Mouse (Mus musculus) hindbrain, embryonic 11.5 days (tissue): ENCODE data around the gene Slc39a8. TPM values are rescaled to one million over a fixed set of nuclear protein-coding genes. Genes with fewer than 3 reads are reported as not detected.

Source experiments
- ATAC-seq: fragments of 200-750 bp; cut with Nextera tagmentation; 2 replicates; pipeline ENCODE4 v1.8.0; 2017; ENCODE audit warnings: mild to moderate bottlenecking, moderate TSS enrichment, moderate library complexity; ENCODE audit not compliant: low FRiP score
- DNase-seq: peaks from one replicate; pipeline ENCODE4 v3.0.0-alpha.2; 2015; ENCODE audit warnings: low spot score
- H3K27ac ChIP-seq: fragments of 300-500 bp; sonication (generic); 2 replicates; pipeline ENCODE4 v1.5.1; 2014; ENCODE audit warnings: mild to moderate bottlenecking, low read depth, low read length
- H3K27me3 ChIP-seq: fragments of 300-500 bp; sonication (generic); 2 replicates; pipeline ENCODE4 v1.6.1; 2014; ENCODE audit warnings: mild to moderate bottlenecking, low read length, moderate library complexity, mixed read lengths; ENCODE audit not compliant: control insufficient read depth, insufficient read depth
- H3K36me3 ChIP-seq: fragments of 300-500 bp; sonication (generic); 2 replicates; pipeline ENCODE4 v1.6.1; 2014; ENCODE audit warnings: mild to moderate bottlenecking, low read length, moderate library complexity, mixed read lengths; ENCODE audit not compliant: control insufficient read depth, insufficient read depth
- H3K4me1 ChIP-seq: fragments of 300-500 bp; sonication (generic); replicated peaks from 2 replicates; pipeline ENCODE4 v1.6.1; 2014; ENCODE audit warnings: low read length, mixed read lengths; ENCODE audit not compliant: control insufficient read depth, insufficient read depth
- H3K4me2 ChIP-seq: fragments of 300-500 bp; sonication (generic); replicated peaks from 2 replicates; pipeline ENCODE4 v1.6.1; 2014; ENCODE audit warnings: mild to moderate bottlenecking, low read depth, low read length
- H3K4me3 ChIP-seq: fragments of 300-500 bp; sonication (generic); 2 replicates; pipeline ENCODE4 v1.5.1; 2014; ENCODE audit warnings: low read depth, low read length
- H3K9ac ChIP-seq: fragments of 300-500 bp; sonication (generic); 2 replicates; pipeline ENCODE4 v1.6.1; 2014; ENCODE audit warnings: low read depth, low read length
- H3K9me3 ChIP-seq: fragments of 300-500 bp; sonication (generic); 2 replicates; pipeline ENCODE4 v1.6.1; 2016; ENCODE audit warnings: low read length; ENCODE audit not compliant: control insufficient read depth
- WGBS: fragments of 180-500 bp; shearing (Covaris S2); extraction: QIAGEN DNeasy Blood & Tissue Kit; methylation state at CpG from one replicate; pipeline ENCODE4 v1.1.7; 2014; 5-methylcytosine and 5-hydroxymethylcytosine counted together
- polyA plus RNA-seq: library from polyadenylated mRNA; unstranded; fragments of >200 nt; fragmentation: Nextera tagmentation; extraction: Ambion mirVana; gene quantifications from 2 replicates; pipeline ENCODE4 v1.2.1, GENCODE M21; 2014

Gene Slc39a8
- polyA plus RNA-seq, 1 experiment from 2014 or later: 23.3 TPM

GRCm38 (mm10) chr3:135824436-135824835 is 643 bp upstream of the Slc39a8 start:
- H3K27ac ChIP-seq: no peak overlapping the region
- H3K4me2 ChIP-seq: no peak overlapping the region

GRCm38 (mm10) chr3:135825754-135826683 is 940 bp downstream of the Slc39a8 start:
- Histone ChIP-seq H3K9ac (peak overlapping the region; percentile 72), H3K4me3 (peak overlapping the region; percentile 53), H3K36me3 (no peaks in the 10 kb centered on the region), H3K4me1 (0 out of 2 replicates have a peak, but pooled peaks cover 3% of the 10 kb centered on the region), H3K27ac (peak overlapping the region; percentile 48; the same call in 1 of the 2 replicates), H3K4me2 (peak overlapping the region; percentile 91), H3K27me3 (no peaks in the 10 kb centered on the region), H3K9me3 (no peaks in the 10 kb centered on the region)
- DNase-seq (peak; percentile 69), ATAC-seq (peak; percentile 83)
- under 1% methylated on average over 57 of the region's 57 CpGs for WGBS

More at GRCm38 (mm10) chr3:135824436-135824835, 643 bp upstream of the Slc39a8 start:
- Histone ChIP-seq H3K4me1 (0 out of 2 replicates have a peak, but pooled peaks cover 3% of the 10 kb centered on the region), H3K4me3 (no peak overlapping the region), H3K9ac (no peak overlapping the region), H3K27me3 (no peaks in the 10 kb centered on the region), H3K9me3 (no peaks in the 10 kb centered on the region), H3K36me3 (no peaks in the 10 kb centered on the region)
- no peak for DNase-seq
- 24% methylated on average over 3 of the region's 4 CpGs for WGBS
- ATAC-seq: no peak

GRCm38 (mm10) chr3:135826684-135827249 is 1.7 kb downstream of the Slc39a8 start:
- no peaks in the 10 kb centered on the region for H3K9me3 ChIP-seq
- peak overlapping the region; percentile 91 for H3K4me2 ChIP-seq
- peak overlapping the region; percentile 53 for H3K4me3 ChIP-seq
- DNase-seq: peak; percentile 8
- peak overlapping the region; percentile 72 for H3K9ac ChIP-seq
- no peak for ATAC-seq
- H3K27me3 ChIP-seq: no peaks in the 10 kb centered on the region
- 0 out of 2 replicates have a peak, but pooled peaks cover 3% of the 10 kb centered on the region for H3K4me1 ChIP-seq
- no peaks in the 10 kb centered on the region for H3K36me3 ChIP-seq
- WGBS: 22% methylated on average over 12 of the region's 12 CpGs
- H3K27ac ChIP-seq: peak overlapping the region; percentile 48; the same call in 1 of the 2 replicates

DNA sequence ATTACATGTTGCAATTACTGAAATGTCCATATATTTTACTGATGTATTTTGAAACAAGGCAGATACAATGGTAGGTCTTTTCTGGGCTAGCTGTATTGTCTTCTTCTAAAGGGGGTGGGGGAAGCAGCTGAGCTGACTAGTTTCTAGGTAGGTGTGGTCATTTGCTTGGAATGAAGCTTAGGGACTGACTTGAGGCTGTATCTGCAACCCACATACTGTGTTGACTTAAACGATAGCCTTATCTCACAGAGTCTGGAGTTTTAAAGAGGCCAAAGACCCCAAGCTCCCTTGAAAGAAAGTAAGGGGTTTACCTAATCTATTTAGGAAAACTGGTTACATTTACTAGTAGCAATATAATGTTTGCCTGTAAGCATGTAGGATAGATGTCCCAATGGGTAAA is 2.9 kb downstream of the Slc39a8 start:
- H3K9me3 ChIP-seq: no peaks in the 10 kb centered on the region
- no peak overlapping the region for H3K4me3 ChIP-seq
- H3K9ac ChIP-seq: no peak overlapping the region
- H3K4me2 ChIP-seq: no peak overlapping the region
- H3K27me3 ChIP-seq: no peaks in the 10 kb centered on the region
- ATAC-seq (no peak), DNase-seq (no peak)
- 0 out of 2 replicates have a peak, but pooled peaks cover 3% of the 10 kb centered on the region for H3K4me1 ChIP-seq
- no peaks in the 10 kb centered on the region for H3K36me3 ChIP-seq
- no peak overlapping the region for H3K27ac ChIP-seq
- WGBS: 67% methylated on average over 1 of the region's 1 CpGs

- WGBS: 95% methylated on average over 2 of the region's 2 CpGs
- no peak overlapping the region for H3K9ac ChIP-seq
- H3K36me3 ChIP-seq: no peaks in the 10 kb centered on the region
- DNase-seq: no peak
- H3K4me3 ChIP-seq: no peak overlapping the region
- no peaks in the 10 kb centered on the region for H3K27me3 ChIP-seq
- H3K4me1 ChIP-seq: no peaks in the 10 kb centered on the region
- H3K9me3 ChIP-seq: no peaks in the 10 kb centered on the region
- no peak for ATAC-seq
- H3K4me2 ChIP-seq: no peak overlapping the region
- no peak overlapping the region for H3K27ac ChIP-seq
Measured at GRCm38 (mm10) chr3:135832496-135832895, 7.4 kb downstream of the Slc39a8 start.

GRCm38 (mm10) chr3:135832907-135833306 is 7.8 kb downstream of the Slc39a8 start:
- Histone ChIP-seq H3K4me1 (no peaks in the 10 kb centered on the region), H3K4me2 (no peak overlapping the region), H3K27me3 (no peaks in the 10 kb centered on the region), H3K4me3 (no peak overlapping the region), H3K9ac (no peak overlapping the region), H3K9me3 (no peaks in the 10 kb centered on the region), H3K27ac (no peak overlapping the region), H3K36me3 (no peaks in the 10 kb centered on the region)
- DNase-seq: no peak
- ATAC-seq: no peak
- 81% methylated on average over 4 of the region's 4 CpGs for WGBS

- ATAC-seq (no peak), DNase-seq (no peak)
- Histone ChIP-seq H3K27ac (no peak overlapping the region), H3K4me3 (no peak overlapping the region), H3K4me2 (no peak overlapping the region), H3K9me3 (no peaks in the 10 kb centered on the region), H3K36me3 (no peaks in the 10 kb centered on the region), H3K27me3 (no peaks in the 10 kb centered on the region), H3K9ac (no peak overlapping the region), H3K4me1 (no peaks in the 10 kb centered on the region)
- WGBS: 85% methylated on average over 3 of the region's 3 CpGs
Measured at GRCm38 (mm10) chr3:135834988-135835387, 9.9 kb downstream of the Slc39a8 start.

GRCm38 (mm10) chr3:135839535-135839934 is 14.5 kb downstream of the Slc39a8 start:
- no peaks in the 10 kb centered on the region for H3K9me3 ChIP-seq
- no peaks in the 10 kb centered on the region for H3K36me3 ChIP-seq
- WGBS: 91% methylated on average over 13 of the region's 13 CpGs
- no peak overlapping the region for H3K4me3 ChIP-seq
- no peak overlapping the region for H3K27ac ChIP-seq
- H3K27me3 ChIP-seq: no peaks in the 10 kb centered on the region
- DNase-seq: no peak
- no peak for ATAC-seq
- H3K9ac ChIP-seq: no peak overlapping the region
- no peaks in the 10 kb centered on the region for H3K4me1 ChIP-seq
- H3K4me2 ChIP-seq: no peak overlapping the region
